Mouse (Mus musculus): ENCODE data around the gene Zfyve1. TPM values are rescaled to one million over a fixed set of nuclear protein-coding genes. Genes with fewer than 3 reads are reported as not detected.

Gene Zfyve1
- polyA plus RNA-seq, 1 experiment = 35.0 TPM

- Histone ChIP-seq H3K27ac (ENCODE audit: insufficient read depth, low read depth, low read length) (no peak overlapping the region), H3K4me3 (ENCODE audit: insufficient read depth, low read length) (no peak overlapping the region)
- no peak for TF ChIP-seq POLR2A (IDR thresholded peaks at IDR 0.05; ENCODE audit: borderline replicate concordance, low read depth, low read length)
- TF ChIP-seq CTCF (IDR thresholded peaks at IDR 0.05; ENCODE audit: low read depth, low read length) = no peak
Measured at GRCm38 (mm10) chr12:83582106-83582505, 14.9 kb downstream of the Zfyve1 start.

GRCm38 (mm10) chr12:83580283-83580682 lies 16.7 kb downstream of the Zfyve1 start:
- TF ChIP-seq POLR2A (IDR thresholded peaks at IDR 0.05; ENCODE audit: borderline replicate concordance, low read depth, low read length) (no peak), CTCF (IDR thresholded peaks at IDR 0.05; ENCODE audit: low read depth, low read length) (no peak)
- H3K4me3 ChIP-seq (ENCODE audit: insufficient read depth, low read length) = no peak overlapping the region
- no peak overlapping the region for H3K27ac ChIP-seq (ENCODE audit: insufficient read depth, low read depth, low read length)
- H3K4me1 ChIP-seq (ENCODE audit: control insufficient read depth, insufficient read depth, low read length) = peaks cover 2% of the 10 kb centered on the region; the same call in 1 of the 2 replicates

More at GRCm38 (mm10) chr12:83582106-83582505, 14.9 kb downstream of the Zfyve1 start:
- peaks cover 2% of the 10 kb centered on the region; the same call in 1 of the 2 replicates for H3K4me1 ChIP-seq (ENCODE audit: control insufficient read depth, insufficient read depth, low read length)

- Histone ChIP-seq H3K4me1 (ENCODE audit: control insufficient read depth, insufficient read depth, low read length) (peaks cover 2% of the 10 kb centered on the region; the same call in 1 of the 2 replicates), H3K27ac (ENCODE audit: insufficient read depth, low read depth, low read length) (no peak overlapping the region), H3K4me3 (ENCODE audit: insufficient read depth, low read length) (no peak overlapping the region)
- TF ChIP-seq CTCF (IDR thresholded peaks at IDR 0.05; ENCODE audit: low read depth, low read length) (no peak), POLR2A (IDR thresholded peaks at IDR 0.05; ENCODE audit: borderline replicate concordance, low read depth, low read length) (no peak)
Measured at GRCm38 (mm10) chr12:83578896-83579569, 18.0 kb downstream of the Zfyve1 start.

- TF ChIP-seq POLR2A (IDR thresholded peaks at IDR 0.05; ENCODE audit: borderline replicate concordance, low read depth, low read length) (no peak), CTCF (IDR thresholded peaks at IDR 0.05; ENCODE audit: low read depth, low read length) (no peak)
- no peak overlapping the region for H3K27ac ChIP-seq (ENCODE audit: insufficient read depth, low read depth, low read length)
- no peak overlapping the region for H3K4me3 ChIP-seq (ENCODE audit: insufficient read depth, low read length)
- peaks cover 2% of the 10 kb centered on the region; the same call in 1 of the 2 replicates for H3K4me1 ChIP-seq (ENCODE audit: control insufficient read depth, insufficient read depth, low read length)
Measured at GRCm38 (mm10) chr12:83578356-83578755, 18.7 kb downstream of the Zfyve1 start.

GRCm38 (mm10) chr12:83577445-83577844 lies 19.6 kb downstream of the Zfyve1 start:
- no peak for TF ChIP-seq CTCF (IDR thresholded peaks at IDR 0.05; ENCODE audit: low read depth, low read length)
- no peak for TF ChIP-seq POLR2A (IDR thresholded peaks at IDR 0.05; ENCODE audit: borderline replicate concordance, low read depth, low read length)
- peaks cover 2% of the 10 kb centered on the region; the same call in 1 of the 2 replicates for H3K4me1 ChIP-seq (ENCODE audit: control insufficient read depth, insufficient read depth, low read length)
- no peak overlapping the region for H3K27ac ChIP-seq (ENCODE audit: insufficient read depth, low read depth, low read length)
- H3K4me3 ChIP-seq (ENCODE audit: insufficient read depth, low read length) = no peak overlapping the region

- H3K4me1 ChIP-seq (ENCODE audit: control insufficient read depth, insufficient read depth, low read length) = no peaks in the 10 kb centered on the region
- TF ChIP-seq POLR2A (IDR thresholded peaks at IDR 0.05; ENCODE audit: borderline replicate concordance, low read depth, low read length) (no peak), CTCF (IDR thresholded peaks at IDR 0.05; ENCODE audit: low read depth, low read length) (no peak)
- no peak overlapping the region for H3K4me3 ChIP-seq (ENCODE audit: insufficient read depth, low read length)
- H3K27ac ChIP-seq (ENCODE audit: insufficient read depth, low read depth, low read length) = no peak overlapping the region
Measured at GRCm38 (mm10) chr12:83572717-83573116, 24.3 kb downstream of the Zfyve1 start.

- TF ChIP-seq CTCF (IDR thresholded peaks at IDR 0.05; ENCODE audit: low read depth, low read length) (no peak), POLR2A (IDR thresholded peaks at IDR 0.05; ENCODE audit: borderline replicate concordance, low read depth, low read length) (no peak)
- Histone ChIP-seq H3K4me1 (ENCODE audit: control insufficient read depth, insufficient read depth, low read length) (no peaks in the 10 kb centered on the region), H3K4me3 (ENCODE audit: insufficient read depth, low read length) (no peak overlapping the region), H3K27ac (ENCODE audit: insufficient read depth, low read depth, low read length) (no peak overlapping the region)
Measured at GRCm38 (mm10) chr12:83569866-83570265, 27.2 kb downstream of the Zfyve1 start.

- H3K4me3 ChIP-seq (ENCODE audit: insufficient read depth, low read length) = no peak overlapping the region
- no peaks in the 10 kb centered on the region for H3K4me1 ChIP-seq (ENCODE audit: control insufficient read depth, insufficient read depth, low read length)
- TF ChIP-seq POLR2A (IDR thresholded peaks at IDR 0.05; ENCODE audit: borderline replicate concordance, low read depth, low read length) (no peak), CTCF (IDR thresholded peaks at IDR 0.05; ENCODE audit: low read depth, low read length) (no peak)
- no peak overlapping the region for H3K27ac ChIP-seq (ENCODE audit: insufficient read depth, low read depth, low read length)
Measured at GRCm38 (mm10) chr12:83562589-83562988, 34.4 kb downstream of the Zfyve1 start.

- TF ChIP-seq POLR2A (IDR thresholded peaks at IDR 0.05; ENCODE audit: borderline replicate concordance, low read depth, low read length) (no peak), CTCF (IDR thresholded peaks at IDR 0.05; ENCODE audit: low read depth, low read length) (no peak)
- H3K27ac ChIP-seq (ENCODE audit: insufficient read depth, low read depth, low read length) = no peak overlapping the region
- no peak overlapping the region for H3K4me3 ChIP-seq (ENCODE audit: insufficient read depth, low read length)
- H3K4me1 ChIP-seq (ENCODE audit: control insufficient read depth, insufficient read depth, low read length) = no peaks in the 10 kb centered on the region
Measured at GRCm38 (mm10) chr12:83560189-83560588, 36.8 kb downstream of the Zfyve1 start.

- H3K4me3 ChIP-seq (ENCODE audit: insufficient read depth, low read length) = no peak overlapping the region
- no peak overlapping the region for H3K27ac ChIP-seq (ENCODE audit: insufficient read depth, low read depth, low read length)
- no peaks in the 10 kb centered on the region for H3K4me1 ChIP-seq (ENCODE audit: control insufficient read depth, insufficient read depth, low read length)
- TF ChIP-seq POLR2A (IDR thresholded peaks at IDR 0.05; ENCODE audit: borderline replicate concordance, low read depth, low read length) (no peak), CTCF (IDR thresholded peaks at IDR 0.05; ENCODE audit: low read depth, low read length) (no peak)
Measured at GRCm38 (mm10) chr12:83558496-83558895, 38.5 kb downstream of the Zfyve1 start.

All from bone marrow macrophage, adult 2 months (primary cell).